Mouse (Mus musculus): ENCODE results near the gene Gtf2i. TPM values are rescaled to one million over a fixed set of nuclear protein-coding genes. Genes with fewer than 3 reads are reported as not detected.

Gtf2i gene
- total and polyA plus RNA-seq, 3 experiments, result 67.8 to 210 (median 187) TPM

- TF ChIP-seq CTCF (IDR thresholded peaks at IDR 0.05) (no peak), EP300 (IDR thresholded peaks at IDR 0.05; ENCODE audit: insufficient read depth, low read depth, low read length) (no peak), POLR2A (IDR thresholded peaks at IDR 0.05; ENCODE audit: insufficient read depth, low read depth, low read length) (no peak)
- Histone ChIP-seq H3K27me3 (ENCODE audit: control insufficient read depth, insufficient read depth, low read length) (no peaks in the 10 kb centered on the region), H3K4me1 (ENCODE audit: control insufficient read depth, insufficient read depth, low read length) (no peaks in the 10 kb centered on the region), H3K9ac (ENCODE audit: low read depth, low read length) (no peak overlapping the region), H3K79me2 (replicated peaks; ENCODE audit: control insufficient read depth, insufficient read depth, low read length) (0 out of 2 replicates have a peak, but pooled peaks cover 1% of the 10 kb centered on the region), H3K27ac (no peak overlapping the region), H3K4me3 (no peak overlapping the region), H3K36me3 (ENCODE audit: control insufficient read depth, insufficient read depth, low read length) (no peaks in the 10 kb centered on the region)
- intact Hi-C loops (cut with DNase I), result no loop called here
- DNase-seq, result no peak
- WGBS, result 79% methylated on average over 9 of the region's 9 CpGs
These were observed 32.0 kb downstream of the Gtf2i start for GRCm38 (mm10) chr5:134282603-134283002.

GRCm38 (mm10) chr5:134282076-134282475, 32.5 kb downstream of the Gtf2i start:
- no peak overlapping the region for H3K27ac ChIP-seq

GRCm38 (mm10) chr5:134279371-134279770, 35.2 kb downstream of the Gtf2i start:
- H3K36me3 ChIP-seq (ENCODE audit: control insufficient read depth, insufficient read depth, low read length), result peaks cover 2% of the 10 kb centered on the region
- no peak for TF ChIP-seq EP300 (IDR thresholded peaks at IDR 0.05; ENCODE audit: insufficient read depth, low read depth, low read length)
- TF ChIP-seq CTCF (IDR thresholded peaks at IDR 0.05), result no peak
- TF ChIP-seq POLR2A (IDR thresholded peaks at IDR 0.05; ENCODE audit: insufficient read depth, low read depth, low read length), result no peak
- H3K4me1 ChIP-seq (ENCODE audit: control insufficient read depth, insufficient read depth, low read length), result no peaks in the 10 kb centered on the region
- intact Hi-C loops (cut with DNase I), result loop anchor here (5.0 kb wide), 1 partner anchor 63 kb away; no protein-coding TSS in a partner anchor
- H3K79me2 ChIP-seq (replicated peaks; ENCODE audit: control insufficient read depth, insufficient read depth, low read length), result 0 out of 2 replicates have a peak, but pooled peaks cover 1% of the 10 kb centered on the region
- DNase-seq, result no peak
- H3K9ac ChIP-seq (ENCODE audit: low read depth, low read length), result no peak overlapping the region
- no peaks in the 10 kb centered on the region for H3K27me3 ChIP-seq (ENCODE audit: control insufficient read depth, insufficient read depth, low read length)
- WGBS, result 76% methylated on average over 7 of the region's 7 CpGs
- no peak overlapping the region for H3K27ac ChIP-seq
- H3K4me3 ChIP-seq, result no peak overlapping the region

More at GRCm38 (mm10) chr5:134282076-134282475, 32.5 kb downstream of the Gtf2i start:
- 0 out of 2 replicates have a peak, but pooled peaks cover 1% of the 10 kb centered on the region for H3K79me2 ChIP-seq (replicated peaks; ENCODE audit: control insufficient read depth, insufficient read depth, low read length)
- TF ChIP-seq CTCF (IDR thresholded peaks at IDR 0.05) (no peak), POLR2A (IDR thresholded peaks at IDR 0.05; ENCODE audit: insufficient read depth, low read depth, low read length) (no peak), EP300 (IDR thresholded peaks at IDR 0.05; ENCODE audit: insufficient read depth, low read depth, low read length) (no peak)
- H3K9ac ChIP-seq (ENCODE audit: low read depth, low read length), result no peak overlapping the region
- no peaks in the 10 kb centered on the region for H3K4me1 ChIP-seq (ENCODE audit: control insufficient read depth, insufficient read depth, low read length)
- no peaks in the 10 kb centered on the region for H3K36me3 ChIP-seq (ENCODE audit: control insufficient read depth, insufficient read depth, low read length)
- H3K27me3 ChIP-seq (ENCODE audit: control insufficient read depth, insufficient read depth, low read length), result no peaks in the 10 kb centered on the region
- intact Hi-C loops (cut with DNase I), result no loop called here
- no peak overlapping the region for H3K4me3 ChIP-seq
- DNase-seq, result no peak
- 64% methylated on average over 3 of the region's 3 CpGs for WGBS

DNA sequence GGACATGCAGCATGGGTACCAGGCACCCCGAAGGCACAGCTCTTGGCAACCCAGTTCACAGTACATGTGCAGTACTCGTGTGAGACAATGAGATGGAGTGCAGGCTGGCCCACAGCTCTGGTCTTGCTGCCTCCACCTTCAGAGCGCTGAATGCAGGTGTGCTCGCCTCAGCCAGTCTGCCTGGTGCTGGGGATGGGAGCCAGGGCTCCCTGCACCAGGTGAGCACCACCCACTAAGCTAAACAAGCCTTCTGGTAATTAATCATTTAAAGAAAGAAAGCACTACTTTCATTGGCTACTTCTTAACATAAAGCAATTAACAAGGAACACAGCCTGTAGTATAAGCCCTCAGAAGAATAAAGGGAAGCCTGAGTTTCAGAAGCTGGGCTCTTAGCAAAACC, 37.5 kb downstream of the Gtf2i start:
- 90% methylated on average over 4 of the region's 4 CpGs for WGBS
- H3K4me1 ChIP-seq (ENCODE audit: control insufficient read depth, insufficient read depth, low read length), result no peaks in the 10 kb centered on the region
- no peak overlapping the region for H3K27ac ChIP-seq
- no peaks in the 10 kb centered on the region for H3K27me3 ChIP-seq (ENCODE audit: control insufficient read depth, insufficient read depth, low read length)
- H3K4me3 ChIP-seq, result no peak overlapping the region
- H3K9ac ChIP-seq (ENCODE audit: low read depth, low read length), result no peak overlapping the region
- DNase-seq, result no peak
- peaks cover 2% of the 10 kb centered on the region for H3K36me3 ChIP-seq (ENCODE audit: control insufficient read depth, insufficient read depth, low read length)
- intact Hi-C loops (cut with DNase I), result loop anchor here (5.0 kb wide), 1 partner anchor 65 kb away; no protein-coding TSS in a partner anchor
- TF ChIP-seq POLR2A (IDR thresholded peaks at IDR 0.05; ENCODE audit: insufficient read depth, low read depth, low read length) (no peak), EP300 (IDR thresholded peaks at IDR 0.05; ENCODE audit: insufficient read depth, low read depth, low read length) (no peak), CTCF (IDR thresholded peaks at IDR 0.05) (no peak)
- no peaks in the 10 kb centered on the region; the same call in 1 of the 2 replicates for H3K79me2 ChIP-seq (replicated peaks; ENCODE audit: control insufficient read depth, insufficient read depth, low read length)

GRCm38 (mm10) chr5:134275556-134275955, 39.0 kb downstream of the Gtf2i start:
- H3K27ac ChIP-seq, result peak overlapping the region; percentile 40

DNA sequence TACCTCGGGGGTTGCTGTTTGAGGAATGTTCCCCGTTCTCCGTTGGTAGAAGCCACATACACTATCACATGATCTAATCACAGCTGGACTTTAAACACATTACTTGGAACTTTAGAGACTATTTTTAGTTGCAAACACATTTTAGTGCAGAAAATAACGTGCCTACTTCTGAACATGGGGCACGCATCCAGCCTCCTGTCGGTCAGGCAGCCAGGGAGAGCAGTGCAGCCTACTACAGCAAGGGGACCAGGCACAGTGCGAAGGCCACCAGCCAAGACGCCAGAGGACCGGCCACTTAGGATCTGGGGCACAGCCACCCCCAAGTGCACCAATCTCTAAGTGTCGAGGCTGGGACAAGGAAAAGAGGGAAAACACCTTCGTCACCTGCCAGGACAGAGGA, 39.5 kb downstream of the Gtf2i start:
- Histone ChIP-seq H3K27ac (peak overlapping the region; percentile 40), H3K4me1 (ENCODE audit: control insufficient read depth, insufficient read depth, low read length) (no peaks in the 10 kb centered on the region), H3K9ac (ENCODE audit: low read depth, low read length) (no peak overlapping the region), H3K36me3 (ENCODE audit: control insufficient read depth, insufficient read depth, low read length) (peaks cover 2% of the 10 kb centered on the region), H3K4me3 (no peak overlapping the region), H3K27me3 (ENCODE audit: control insufficient read depth, insufficient read depth, low read length) (no peaks in the 10 kb centered on the region), H3K79me2 (replicated peaks; ENCODE audit: control insufficient read depth, insufficient read depth, low read length) (no peaks in the 10 kb centered on the region; the same call in 1 of the 2 replicates)
- intact Hi-C loops (cut with DNase I), result loop anchor here (5.0 kb wide), 1 partner anchor 67 kb away; no protein-coding TSS in a partner anchor
- WGBS, result 53% methylated on average over 11 of the region's 11 CpGs
- TF ChIP-seq POLR2A (IDR thresholded peaks at IDR 0.05; ENCODE audit: insufficient read depth, low read depth, low read length) (no peak), CTCF (IDR thresholded peaks at IDR 0.05) (peak; percentile 45), EP300 (IDR thresholded peaks at IDR 0.05; ENCODE audit: insufficient read depth, low read depth, low read length) (no peak)
- peak; percentile 36 to 55 for DNase-seq

More at GRCm38 (mm10) chr5:134275556-134275955, 39.0 kb downstream of the Gtf2i start:
- intact Hi-C loops (cut with DNase I), result loop anchor here (5.0 kb wide), 1 partner anchor 67 kb away; no protein-coding TSS in a partner anchor
- peak in 1 of 2 experiments; percentile 11 for DNase-seq
- Histone ChIP-seq H3K27me3 (ENCODE audit: control insufficient read depth, insufficient read depth, low read length) (no peaks in the 10 kb centered on the region), H3K9ac (ENCODE audit: low read depth, low read length) (no peak overlapping the region), H3K4me3 (no peak overlapping the region), H3K79me2 (replicated peaks; ENCODE audit: control insufficient read depth, insufficient read depth, low read length) (no peaks in the 10 kb centered on the region; the same call in 1 of the 2 replicates), H3K36me3 (ENCODE audit: control insufficient read depth, insufficient read depth, low read length) (peaks cover 2% of the 10 kb centered on the region), H3K4me1 (ENCODE audit: control insufficient read depth, insufficient read depth, low read length) (no peaks in the 10 kb centered on the region)
- no peak for TF ChIP-seq CTCF (IDR thresholded peaks at IDR 0.05)
- no peak for TF ChIP-seq POLR2A (IDR thresholded peaks at IDR 0.05; ENCODE audit: insufficient read depth, low read depth, low read length)
- no peak for TF ChIP-seq EP300 (IDR thresholded peaks at IDR 0.05; ENCODE audit: insufficient read depth, low read depth, low read length)
- 69% methylated on average over 10 of the region's 10 CpGs for WGBS

All from heart, adult 2 months (tissue).